Mouse (Mus musculus): ENCODE results near the gene Eri3. TPM values are rescaled to one million over a fixed set of nuclear protein-coding genes. Genes with fewer than 3 reads are reported as not detected.

The Eri3 gene
- polyA plus RNA-seq, 1 experiment: not detected

- no peak for TF ChIP-seq CTCF (IDR thresholded peaks at IDR 0.05; ENCODE audit: insufficient read depth, low read depth, low read length)
- no peak for TF ChIP-seq POLR2A (IDR thresholded peaks at IDR 0.05; ENCODE audit: insufficient read depth, low read depth, low read length)
- WGBS: 52% methylated on average over 7 of the region's 7 CpGs
- no peak overlapping the region for H3K27ac ChIP-seq (ENCODE audit: insufficient read depth, low read depth, low read length)
Observed at GRCm38 (mm10) chr4:117609371-117610039, 59.3 kb downstream of the Eri3 start.

DNA sequence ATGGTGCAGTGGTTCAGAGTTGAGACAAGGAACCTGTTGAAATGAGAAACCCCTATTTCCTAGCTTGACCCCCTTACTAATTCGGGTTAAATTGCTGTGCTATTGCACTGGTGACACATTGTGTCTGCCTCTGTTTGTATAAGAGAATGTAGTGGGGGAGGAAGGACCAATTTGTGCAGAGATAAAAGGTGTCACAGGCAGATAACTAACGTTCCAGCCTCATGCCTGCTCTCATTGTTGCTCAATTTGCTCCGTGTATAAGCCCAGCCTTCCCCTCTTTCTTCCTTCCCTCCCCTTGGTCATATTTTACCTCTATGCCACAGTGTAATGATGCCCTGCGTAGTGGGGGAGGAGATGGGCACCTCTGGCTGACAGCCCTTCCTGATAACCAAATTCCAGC, 61.2 kb downstream of the Eri3 start:
- TF ChIP-seq CTCF (IDR thresholded peaks at IDR 0.05; ENCODE audit: insufficient read depth, low read depth, low read length) (no peak), POLR2A (IDR thresholded peaks at IDR 0.05; ENCODE audit: insufficient read depth, low read depth, low read length) (no peak)
- H3K27ac ChIP-seq (ENCODE audit: insufficient read depth, low read depth, low read length): no peak overlapping the region
- no peak overlapping the region for H3K4me3 ChIP-seq (ENCODE audit: insufficient read depth, low read depth, low read length)
- H3K4me1 ChIP-seq (ENCODE audit: control insufficient read depth, insufficient read depth, low read length): peaks cover 18% of the 10 kb centered on the region
- WGBS: 70% methylated on average over 4 of the region's 4 CpGs

More at GRCm38 (mm10) chr4:117609371-117610039, 59.3 kb downstream of the Eri3 start:
- Histone ChIP-seq H3K4me3 (ENCODE audit: insufficient read depth, low read depth, low read length) (no peak overlapping the region), H3K4me1 (ENCODE audit: control insufficient read depth, insufficient read depth, low read length) (peaks cover 34% of the 10 kb centered on the region)

DNA sequence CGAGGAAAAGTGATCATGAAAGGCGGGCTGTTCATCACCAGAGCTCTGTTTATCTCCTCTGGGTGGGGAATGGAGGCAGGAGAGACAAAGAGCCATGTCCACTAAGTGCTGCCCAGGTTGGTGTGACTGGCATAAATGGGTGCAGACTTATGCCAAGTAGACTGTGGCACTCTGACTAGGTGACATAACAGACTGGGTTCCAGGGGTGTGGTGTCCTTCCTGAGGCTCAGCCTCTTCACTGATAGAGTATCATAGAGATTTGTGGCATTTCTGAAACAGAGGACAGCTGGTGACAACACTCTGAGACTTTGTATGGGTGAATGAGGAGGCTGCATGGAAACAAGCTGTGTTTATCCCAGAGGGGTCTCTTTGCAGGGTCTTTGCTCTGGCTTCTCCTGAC, 61.6 kb downstream of the Eri3 start:
- H3K4me1 ChIP-seq (ENCODE audit: control insufficient read depth, insufficient read depth, low read length): peaks cover 18% of the 10 kb centered on the region
- whole genome bisulfite sequencing: 88% methylated on average over 2 of the region's 2 CpGs
- no peak overlapping the region for H3K27ac ChIP-seq (ENCODE audit: insufficient read depth, low read depth, low read length)
- no peak for TF ChIP-seq POLR2A (IDR thresholded peaks at IDR 0.05; ENCODE audit: insufficient read depth, low read depth, low read length)
- no peak for TF ChIP-seq CTCF (IDR thresholded peaks at IDR 0.05; ENCODE audit: insufficient read depth, low read depth, low read length)
- no peak overlapping the region for H3K4me3 ChIP-seq (ENCODE audit: insufficient read depth, low read depth, low read length)

GRCm38 (mm10) chr4:117612713-117613112, 62.5 kb downstream of the Eri3 start:
- peaks cover 15% of the 10 kb centered on the region for H3K4me1 ChIP-seq (ENCODE audit: control insufficient read depth, insufficient read depth, low read length)
- 97% methylated on average over 5 of the region's 5 CpGs for WGBS
- TF ChIP-seq CTCF (IDR thresholded peaks at IDR 0.05; ENCODE audit: insufficient read depth, low read depth, low read length) (no peak), POLR2A (IDR thresholded peaks at IDR 0.05; ENCODE audit: insufficient read depth, low read depth, low read length) (no peak)
- H3K27ac ChIP-seq (ENCODE audit: insufficient read depth, low read depth, low read length): no peak overlapping the region
- no peak overlapping the region for H3K4me3 ChIP-seq (ENCODE audit: insufficient read depth, low read depth, low read length)

GRCm38 (mm10) chr4:117613153-117613773, 63.1 kb downstream of the Eri3 start:
- H3K27ac ChIP-seq (ENCODE audit: insufficient read depth, low read depth, low read length): no peak overlapping the region
- 90% methylated on average over 4 of the region's 4 CpGs for WGBS
- H3K4me3 ChIP-seq (ENCODE audit: insufficient read depth, low read depth, low read length): no peak overlapping the region
- TF ChIP-seq POLR2A (IDR thresholded peaks at IDR 0.05; ENCODE audit: insufficient read depth, low read depth, low read length) (no peak), CTCF (IDR thresholded peaks at IDR 0.05; ENCODE audit: insufficient read depth, low read depth, low read length) (no peak)
- H3K4me1 ChIP-seq (ENCODE audit: control insufficient read depth, insufficient read depth, low read length): peaks cover 12% of the 10 kb centered on the region

DNA sequence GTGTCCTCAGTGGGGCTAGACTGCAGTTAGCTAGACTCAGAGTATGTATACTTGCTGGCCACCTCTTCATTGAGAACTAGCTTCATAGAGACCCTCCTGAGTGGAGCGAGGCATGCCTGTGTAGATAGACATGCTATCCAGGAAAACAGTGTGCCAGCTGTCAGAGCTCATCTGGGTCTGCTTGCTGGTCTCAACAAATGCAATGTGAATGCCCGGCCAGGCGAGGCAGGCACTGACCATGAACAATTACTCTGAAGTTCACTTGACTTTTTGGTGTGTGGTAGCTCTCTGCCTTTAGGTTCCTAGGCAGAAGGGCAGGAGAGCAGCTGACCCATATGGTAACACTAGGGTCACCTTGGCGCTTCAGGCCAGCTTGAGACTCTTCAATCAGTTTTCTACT, 66.4 kb downstream of the Eri3 start:
- Histone ChIP-seq H3K4me1 (ENCODE audit: control insufficient read depth, insufficient read depth, low read length) (no peaks in the 10 kb centered on the region), H3K27ac (ENCODE audit: insufficient read depth, low read depth, low read length) (no peak overlapping the region), H3K4me3 (ENCODE audit: insufficient read depth, low read depth, low read length) (no peak overlapping the region)
- 94% methylated on average over 4 of the region's 4 CpGs for WGBS
- no peak for TF ChIP-seq POLR2A (IDR thresholded peaks at IDR 0.05; ENCODE audit: insufficient read depth, low read depth, low read length)
- TF ChIP-seq CTCF (IDR thresholded peaks at IDR 0.05; ENCODE audit: insufficient read depth, low read depth, low read length): no peak

GRCm38 (mm10) chr4:117622270-117622669, 72.1 kb downstream of the Eri3 start:
- Histone ChIP-seq H3K4me1 (ENCODE audit: control insufficient read depth, insufficient read depth, low read length) (no peaks in the 10 kb centered on the region), H3K27ac (ENCODE audit: insufficient read depth, low read depth, low read length) (no peak overlapping the region), H3K4me3 (ENCODE audit: insufficient read depth, low read depth, low read length) (no peak overlapping the region)
- no peak for TF ChIP-seq CTCF (IDR thresholded peaks at IDR 0.05; ENCODE audit: insufficient read depth, low read depth, low read length)
- no peak for TF ChIP-seq POLR2A (IDR thresholded peaks at IDR 0.05; ENCODE audit: insufficient read depth, low read depth, low read length)
- WGBS: 95% methylated on average over 5 of the region's 5 CpGs

- 94% methylated on average over 2 of the region's 2 CpGs for WGBS
- Histone ChIP-seq H3K27ac (ENCODE audit: insufficient read depth, low read depth, low read length) (no peak overlapping the region), H3K4me1 (ENCODE audit: control insufficient read depth, insufficient read depth, low read length) (no peaks in the 10 kb centered on the region), H3K4me3 (ENCODE audit: insufficient read depth, low read depth, low read length) (no peak overlapping the region)
- TF ChIP-seq POLR2A (IDR thresholded peaks at IDR 0.05; ENCODE audit: insufficient read depth, low read depth, low read length) (no peak), CTCF (IDR thresholded peaks at IDR 0.05; ENCODE audit: insufficient read depth, low read depth, low read length) (no peak)
Observed at GRCm38 (mm10) chr4:117623025-117623424, 72.9 kb downstream of the Eri3 start.

- WGBS: 95% methylated on average over 5 of the region's 5 CpGs
- TF ChIP-seq CTCF (IDR thresholded peaks at IDR 0.05; ENCODE audit: insufficient read depth, low read depth, low read length): no peak
- H3K4me3 ChIP-seq (ENCODE audit: insufficient read depth, low read depth, low read length): no peak overlapping the region
Observed at GRCm38 (mm10) chr4:117624660-117625059, 74.5 kb downstream of the Eri3 start.

More at GRCm38 (mm10) chr4:117624660-117625059, 74.5 kb downstream of the Eri3 start:
- H3K27ac ChIP-seq (ENCODE audit: insufficient read depth, low read depth, low read length): no peak overlapping the region
- no peaks in the 10 kb centered on the region for H3K4me1 ChIP-seq (ENCODE audit: control insufficient read depth, insufficient read depth, low read length)
